Mouse (Mus musculus): ENCODE measurements around the gene Nup214. TPM values are rescaled to one million over a fixed set of nuclear protein-coding genes. Genes with fewer than 3 reads are reported as not detected.

Gene Nup214
- polyA plus RNA-seq, 1 experiment from 2014 or later: 61.3 TPM

DNA sequence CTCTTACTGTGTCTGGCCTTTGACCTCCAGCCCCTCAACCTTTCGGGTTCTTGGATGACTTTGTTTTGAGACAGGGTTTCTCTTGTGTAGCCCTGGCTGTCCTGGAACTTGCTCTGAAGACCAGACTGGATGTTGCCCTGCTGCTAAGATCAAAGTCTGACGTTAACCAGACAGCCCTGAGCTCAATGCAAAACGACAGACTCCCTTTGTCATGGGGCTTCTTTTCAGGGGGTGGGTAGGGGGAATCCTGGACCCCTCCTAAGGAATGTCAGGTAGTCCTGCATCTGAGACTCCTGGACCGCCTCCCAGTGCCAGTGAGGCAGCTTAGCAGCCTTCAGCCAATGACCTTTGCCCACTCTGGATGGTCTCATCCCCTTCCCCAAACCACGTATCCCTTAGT, 84.5 kb downstream of the Nup214 start:
- Histone ChIP-seq H3K36me3 (no peaks in the 10 kb centered on the region), H3K27me3 (replicated peaks) (no peaks in the 10 kb centered on the region), H3K9ac (peak overlapping the region; percentile 58), H3K4me3 (no peak overlapping the region), H3K4me2 (no peak overlapping the region), H3K4me1 (peaks cover 90% of the 10 kb centered on the region), H3K9me3 (no peaks in the 10 kb centered on the region), H3K27ac (replicated peaks) (peak overlapping the region; percentile 96)
- WGBS: 40% methylated on average over 5 of the region's 5 CpGs
- no peak for ATAC-seq (ENCODE audit: extremely low read depth, insufficient number of reproducible peaks, low FRiP score, low TSS enrichment)

DNA sequence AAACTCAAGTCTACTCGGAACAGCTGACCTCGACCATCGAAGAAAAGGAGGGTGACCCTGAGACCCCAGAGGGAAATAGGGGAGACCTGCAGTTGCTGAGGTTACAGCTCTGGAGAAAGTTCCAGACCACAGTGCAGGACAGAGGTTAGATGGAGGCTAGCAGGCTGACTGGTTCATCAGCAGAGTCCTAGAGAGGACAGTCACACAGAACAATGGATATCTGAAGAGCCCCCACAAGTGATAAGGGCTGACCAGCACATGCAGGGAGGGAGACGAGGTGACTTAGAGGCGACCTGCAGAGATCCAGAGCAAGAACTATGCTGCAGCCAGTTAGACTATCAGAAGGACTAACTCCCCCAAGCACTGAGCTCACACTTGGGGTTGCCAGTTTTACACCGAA, 85.4 kb downstream of the Nup214 start:
- Histone ChIP-seq H3K9me3 (no peaks in the 10 kb centered on the region), H3K9ac (peak overlapping the region; percentile 58), H3K4me3 (no peak overlapping the region), H3K4me2 (no peak overlapping the region), H3K27ac (replicated peaks) (peak overlapping the region; percentile 96), H3K4me1 (peaks cover 95% of the 10 kb centered on the region), H3K27me3 (replicated peaks) (no peaks in the 10 kb centered on the region), H3K36me3 (no peaks in the 10 kb centered on the region)
- WGBS: 40% methylated on average over 6 of the region's 6 CpGs
- ATAC-seq (ENCODE audit: extremely low read depth, insufficient number of reproducible peaks, low FRiP score, low TSS enrichment): no peak

DNA sequence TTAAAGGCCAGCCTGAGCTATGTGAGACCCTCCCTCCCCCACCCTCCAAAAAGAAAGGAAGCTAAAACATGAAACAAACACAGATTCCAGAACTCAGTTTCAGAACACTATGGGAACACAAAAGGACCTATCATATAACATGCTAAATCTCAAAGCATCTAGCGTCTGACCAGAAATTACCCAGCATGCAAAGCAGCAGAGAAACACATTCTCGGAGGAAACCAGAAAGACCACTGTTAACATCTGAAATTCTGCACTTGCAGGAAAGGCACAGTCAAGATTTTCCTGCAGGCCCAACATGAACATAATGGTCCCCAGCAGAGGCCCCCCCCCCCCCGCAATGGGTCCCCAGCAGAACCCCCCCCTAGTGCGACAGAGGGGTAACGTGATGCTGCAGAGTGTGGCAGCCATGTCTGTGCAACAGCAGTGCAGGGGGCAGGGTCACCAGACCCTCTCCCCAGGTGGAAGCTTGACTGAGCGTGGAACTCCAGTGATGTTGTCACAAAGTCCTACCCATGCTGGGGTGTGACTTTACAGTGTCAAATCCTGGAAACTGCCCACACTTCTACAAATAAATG, 86.1 kb downstream of the Nup214 start:
- 68% methylated on average over 6 of the region's 6 CpGs for WGBS
- Histone ChIP-seq H3K27me3 (replicated peaks) (no peaks in the 10 kb centered on the region), H3K4me1 (peaks cover 95% of the 10 kb centered on the region), H3K9ac (peak overlapping the region; percentile 58), H3K4me3 (no peak overlapping the region), H3K27ac (replicated peaks) (peak overlapping the region; percentile 96), H3K36me3 (no peaks in the 10 kb centered on the region), H3K9me3 (no peaks in the 10 kb centered on the region), H3K4me2 (no peak overlapping the region)
- ATAC-seq (ENCODE audit: extremely low read depth, insufficient number of reproducible peaks, low FRiP score, low TSS enrichment): no peak

- peak overlapping the region; percentile 47; the same call in 1 of the 2 replicates for H3K9ac ChIP-seq
- H3K9me3 ChIP-seq: no peaks in the 10 kb centered on the region
- peaks cover 98% of the 10 kb centered on the region for H3K4me1 ChIP-seq
- H3K36me3 ChIP-seq: no peaks in the 10 kb centered on the region
- 35% methylated on average over 2 of the region's 2 CpGs for WGBS
- peak overlapping the region; percentile 96 for H3K27ac ChIP-seq (replicated peaks)
- no peak overlapping the region for H3K4me2 ChIP-seq
- ATAC-seq (ENCODE audit: extremely low read depth, insufficient number of reproducible peaks, low FRiP score, low TSS enrichment): no peak
- H3K4me3 ChIP-seq: no peak overlapping the region
- no peaks in the 10 kb centered on the region for H3K27me3 ChIP-seq (replicated peaks)
Measured at GRCm38 (mm10) chr2:32061189-32061588, 87.0 kb downstream of the Nup214 start.

- peak overlapping the region; percentile 96 for H3K27ac ChIP-seq (replicated peaks)
- H3K4me2 ChIP-seq: no peak overlapping the region
- H3K27me3 ChIP-seq (replicated peaks): no peaks in the 10 kb centered on the region
- ATAC-seq (ENCODE audit: extremely low read depth, insufficient number of reproducible peaks, low FRiP score, low TSS enrichment): no peak
- peaks cover 2% of the 10 kb centered on the region for H3K36me3 ChIP-seq
- peaks cover 99% of the 10 kb centered on the region for H3K4me1 ChIP-seq
- no peaks in the 10 kb centered on the region for H3K9me3 ChIP-seq
- peak overlapping the region; percentile 55 for H3K9ac ChIP-seq
- no peak overlapping the region for H3K4me3 ChIP-seq
- 39% methylated on average over 12 of the region's 12 CpGs for WGBS
Measured at GRCm38 (mm10) chr2:32061722-32062505, 87.7 kb downstream of the Nup214 start.

- Histone ChIP-seq H3K4me2 (peak overlapping the region; percentile 46), H3K27me3 (replicated peaks) (no peaks in the 10 kb centered on the region), H3K4me3 (no peak overlapping the region), H3K9me3 (no peaks in the 10 kb centered on the region), H3K27ac (replicated peaks) (peak overlapping the region; percentile 96), H3K4me1 (peaks cover 99% of the 10 kb centered on the region), H3K9ac (peak overlapping the region; percentile 55), H3K36me3 (peaks cover 11% of the 10 kb centered on the region)
- no peak for ATAC-seq (ENCODE audit: extremely low read depth, insufficient number of reproducible peaks, low FRiP score, low TSS enrichment)
- 77% methylated on average over 15 of the region's 15 CpGs for WGBS
Measured at GRCm38 (mm10) chr2:32062626-32063410, 88.6 kb downstream of the Nup214 start.

DNA sequence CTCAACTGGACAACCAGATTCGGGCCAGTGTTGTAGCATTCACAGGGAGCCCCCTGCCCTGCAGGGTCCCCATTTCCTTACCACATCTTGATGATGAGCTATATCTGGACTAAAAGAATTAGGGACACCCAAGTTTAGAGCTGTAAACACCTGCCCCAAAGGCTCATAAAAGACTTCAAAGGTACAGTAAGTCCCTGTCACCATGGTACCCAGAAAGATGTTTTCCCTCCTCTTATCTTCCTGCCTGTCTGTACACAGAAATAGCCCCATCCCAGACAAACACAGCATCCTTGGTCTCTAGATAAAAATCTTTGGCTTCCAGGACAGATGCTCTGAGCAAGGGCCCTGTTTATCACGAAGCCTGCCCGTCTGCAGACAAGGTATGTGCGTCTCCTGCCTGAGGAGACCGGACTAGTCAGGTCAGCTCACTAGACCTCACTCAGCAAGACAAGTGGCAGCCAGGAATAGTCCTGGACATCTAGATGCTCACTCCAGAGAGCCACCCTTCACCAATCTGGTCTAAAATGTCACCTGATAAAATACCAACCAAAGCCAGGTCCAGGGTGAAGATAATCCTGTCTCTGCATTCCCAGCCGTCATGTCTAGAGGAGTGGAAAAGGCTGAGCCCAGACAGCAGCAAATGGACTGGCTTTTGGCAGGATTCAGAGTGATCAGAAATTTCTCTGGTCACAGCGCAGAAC, 89.4 kb downstream of the Nup214 start:
- WGBS: 38% methylated on average over 7 of the region's 7 CpGs
- no peak for ATAC-seq (ENCODE audit: extremely low read depth, insufficient number of reproducible peaks, low FRiP score, low TSS enrichment)
- Histone ChIP-seq H3K4me2 (peak overlapping the region; percentile 46), H3K27me3 (replicated peaks) (no peaks in the 10 kb centered on the region), H3K4me3 (no peak overlapping the region), H3K9ac (peak overlapping the region; percentile 74), H3K9me3 (no peaks in the 10 kb centered on the region), H3K36me3 (peaks cover 19% of the 10 kb centered on the region), H3K27ac (replicated peaks) (peak overlapping the region; percentile 96), H3K4me1 (peaks cover 100% of the 10 kb centered on the region)

DNA sequence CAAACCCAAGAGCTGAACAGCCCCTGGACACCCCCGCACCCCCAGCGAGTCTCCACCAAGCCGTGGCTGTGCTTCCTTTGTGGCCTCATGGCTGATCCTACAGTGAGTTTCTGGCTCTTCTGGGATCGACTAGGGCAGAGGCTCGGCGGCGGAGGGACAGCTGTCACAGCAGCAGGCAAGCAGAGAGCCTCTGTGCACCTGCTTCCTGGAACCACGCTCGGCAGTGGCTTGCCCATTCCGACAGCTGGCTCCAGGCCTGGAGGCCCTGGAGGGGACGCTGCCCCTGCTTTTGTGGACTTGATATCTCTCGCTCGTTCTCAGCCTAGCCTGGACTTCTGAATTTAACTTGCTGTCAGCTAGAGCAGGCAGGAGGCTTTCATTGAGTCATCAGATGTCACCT, 90.7 kb downstream of the Nup214 start:
- 0 out of 2 replicates have a peak overlapping the region, but pooled peaks have one; percentile 13 for H3K4me3 ChIP-seq
- peaks cover 31% of the 10 kb centered on the region for H3K36me3 ChIP-seq
- H3K9ac ChIP-seq: peak overlapping the region; percentile 74
- H3K4me2 ChIP-seq: peak overlapping the region; percentile 46
- ATAC-seq (ENCODE audit: extremely low read depth, insufficient number of reproducible peaks, low FRiP score, low TSS enrichment): no peak
- peak overlapping the region; percentile 96 for H3K27ac ChIP-seq (replicated peaks)
- H3K27me3 ChIP-seq (replicated peaks): no peaks in the 10 kb centered on the region
- H3K4me1 ChIP-seq: peaks cover 100% of the 10 kb centered on the region
- H3K9me3 ChIP-seq: no peaks in the 10 kb centered on the region
- WGBS: 33% methylated on average over 13 of the region's 13 CpGs

- no peaks in the 10 kb centered on the region for H3K9me3 ChIP-seq
- H3K27me3 ChIP-seq (replicated peaks): no peaks in the 10 kb centered on the region
- peak overlapping the region; percentile 96 for H3K27ac ChIP-seq (replicated peaks)
- WGBS: 44% methylated on average over 5 of the region's 5 CpGs
- peaks cover 96% of the 10 kb centered on the region for H3K4me1 ChIP-seq
- peak overlapping the region; percentile 74 for H3K9ac ChIP-seq
- H3K4me3 ChIP-seq: no peak overlapping the region
- peaks cover 32% of the 10 kb centered on the region for H3K36me3 ChIP-seq
- peak overlapping the region; percentile 46 for H3K4me2 ChIP-seq
- no peak for ATAC-seq (ENCODE audit: extremely low read depth, insufficient number of reproducible peaks, low FRiP score, low TSS enrichment)
Measured at GRCm38 (mm10) chr2:32065371-32065791, 91.1 kb downstream of the Nup214 start.

DNA sequence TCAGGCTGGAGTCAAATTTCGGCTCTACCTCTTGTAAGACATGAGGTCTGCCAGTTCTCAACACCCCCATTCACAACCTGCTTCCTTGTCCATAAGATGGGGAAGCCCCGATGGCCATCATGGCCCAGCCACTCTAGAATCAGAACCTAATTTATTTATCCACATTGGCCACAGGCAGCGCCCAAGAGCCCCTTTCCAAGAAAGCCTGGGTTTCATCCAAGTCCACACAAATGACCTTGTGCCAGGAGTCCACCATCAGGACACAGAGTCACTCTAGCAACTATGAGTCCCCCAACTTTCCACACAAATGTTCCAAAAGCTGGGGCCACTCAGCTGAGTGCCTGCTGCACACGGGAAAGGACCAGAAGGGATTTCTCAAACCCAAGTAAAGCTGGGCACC, 91.8 kb downstream of the Nup214 start:
- no peak overlapping the region for H3K4me2 ChIP-seq
- peaks cover 94% of the 10 kb centered on the region for H3K4me1 ChIP-seq
- no peak for ATAC-seq (ENCODE audit: extremely low read depth, insufficient number of reproducible peaks, low FRiP score, low TSS enrichment)
- H3K4me3 ChIP-seq: no peak overlapping the region
- 71% methylated on average over 4 of the region's 4 CpGs for WGBS
- H3K27me3 ChIP-seq (replicated peaks): no peaks in the 10 kb centered on the region
- H3K27ac ChIP-seq (replicated peaks): peak overlapping the region; percentile 96
- peaks cover 37% of the 10 kb centered on the region for H3K36me3 ChIP-seq
- no peak overlapping the region for H3K9ac ChIP-seq
- no peaks in the 10 kb centered on the region for H3K9me3 ChIP-seq
